Comparison of ENCODE assay signal across 8 mouse cellular contexts in the genomic region with DNA sequence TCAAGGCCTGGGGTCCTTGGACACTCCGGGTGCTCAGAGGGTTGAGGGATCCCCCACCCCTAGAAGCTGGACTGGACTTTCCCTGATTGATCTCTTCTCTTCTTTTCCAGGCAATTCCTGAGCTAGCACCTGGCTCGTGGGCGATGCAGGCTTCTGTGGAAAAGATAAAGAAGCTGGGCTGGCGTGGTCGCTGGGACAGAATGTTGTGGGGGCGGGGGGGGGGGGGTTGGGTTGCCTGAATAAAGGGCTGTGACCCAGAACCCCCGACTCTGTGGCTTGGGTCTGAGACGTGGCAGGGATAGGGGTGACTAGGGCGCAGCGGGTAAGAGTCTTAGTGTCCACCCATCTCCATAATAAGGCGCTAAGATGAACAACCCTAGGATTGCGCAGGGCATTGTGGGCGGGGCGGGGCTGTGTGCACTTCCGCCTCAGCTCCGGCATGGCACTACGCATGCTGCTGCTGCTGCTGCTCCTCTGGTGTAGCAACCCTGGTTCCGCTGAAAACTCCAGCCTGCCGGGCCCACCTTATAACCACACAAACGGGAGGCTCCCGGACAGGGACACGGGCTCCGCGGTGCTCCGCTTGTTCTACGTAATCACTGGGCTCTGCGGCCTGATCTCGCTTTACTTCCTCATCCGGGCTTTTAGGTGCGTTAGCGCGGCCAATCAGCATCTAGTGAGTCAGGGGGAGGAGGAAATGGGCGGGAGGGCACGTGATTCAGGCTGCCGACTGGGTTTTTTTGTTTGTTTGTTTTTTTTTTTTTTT. TPM values are rescaled to one million over a fixed set of nuclear protein-coding genes. Genes with fewer than 3 reads are reported as not detected.
DNase-seq lines count a peak whose midpoint lies in the region; ATAC-seq and TF ChIP-seq lines count a peak whose summit lies in the region.

1600002K03Rik (plus strand) TSS at position 418 of the 766 bp plus-strand sequence.

- peak within 1 kb of the TSS; percentile 79 for H3K27ac ChIP-seq in cortical plate, adult 2 months (ENCODE audit: insufficient read depth, low read length)

- ATAC-seq in megakaryocyte, adult 5-6 weeks (ENCODE audit: poor library complexity, severe bottlenecking): peak; percentile 86

- TF ChIP-seq CTCF in cortical plate, adult 2 months (IDR thresholded peaks at IDR 0.05; ENCODE audit: extremely low read depth, insufficient read depth, low read length): no peak

- DNase-seq in ZHBTc4 (ENCODE audit: low read depth, low spot score): peak; percentile 96
- DNase-seq in gastrocnemius, postnatal 10 days: peak; percentile 82
- DNase-seq in induced T-regulatory cell, adult 2 months (ENCODE audit: low read depth): peak; percentile 98
- DNase-seq in left cerebral cortex, adult 8-10 months (ENCODE audit: low spot score in 2 of 2): peak; percentile 86 to 89
- peak; percentile 92 to 95 for DNase-seq in right cerebral cortex, postnatal 10 days (ENCODE audit: low spot score in 2 of 2)
- DNase-seq in urinary bladder, postnatal 14 days (ENCODE audit: low spot score): peak; percentile 88

- H3K4me1 ChIP-seq in cortical plate, adult 2 months (ENCODE audit: control insufficient read depth, insufficient read depth, low read length): peaks cover 2% of the 10 kb centered on the region; the same call in 1 of the 2 replicates

- peak; percentile 72 for TF ChIP-seq POLR2A in cortical plate, adult 2 months (IDR thresholded peaks at IDR 0.05; ENCODE audit: extremely low read depth, insufficient read depth, low read length)

- peak within 1 kb of the TSS; percentile 57 for H3K4me3 ChIP-seq in cortical plate, adult 2 months (ENCODE audit: insufficient read depth, low read length)

RNA-seq across cellular contexts. Expression of gene 1600002K03Rik, which starts in this region (rescaled TPM):
- 13.1 and 13.9 TPM in 2 replicates for polyA plus RNA-seq in cortical plate, adult 2 months (2012; rRNA removed)
- 1 to 10 TPM; 3.9 to 5.5 TPM for total RNA-seq in gastrocnemius, postnatal 10 days (2021)
- total RNA-seq in left cerebral cortex, adult 8-10 months (2022): 1 to 10 TPM; 4.1 to 6.0 (median 5.5) TPM
- total RNA-seq in megakaryocyte, adult 5-6 weeks (2015): 19.3 and 21.0 TPM in 2 replicates
- total RNA-seq in megakaryocyte, adult 5-6 weeks (2017): 18.8 and 20.9 TPM in 2 replicates

Comparison
In these comparisons a context has a peak if more than half of its experiments do, and no peak if none do; other contexts are left out.
1. Peak in every context shown above with its lines: DNase-seq, ATAC-seq, H3K4me3 ChIP-seq and H3K27ac ChIP-seq.